Mouse (Mus musculus) neural tube, embryonic 10.5 days (tissue): ENCODE data around the gene Ripply1.
A peak's percentile ranks its signal among the peaks of the same experiment; 100 is the strongest.
"Not testable (repeated sequence)": the region's sequence is repeated elsewhere in the genome, so short reads cannot be mapped to it uniquely, and the experiment has no call there.

Experiments
- DNase-seq: peaks from one replicate; pipeline ENCODE4 v3.0.0-alpha.2; 2017; ENCODE audit warnings: low spot score; ENCODE audit errors: extremely low spot score

Ripply1 gene

GRCm38 (mm10) chrX:139781563-139781962, 590 bp downstream of the Ripply1 start:
- DNase-seq: no peak

GRCm38 (mm10) chrX:139780988-139781387, 1.2 kb downstream of the Ripply1 start:
- DNase-seq: no peak

GRCm38 (mm10) chrX:139779401-139779800, 2.8 kb downstream of the Ripply1 start:
- no peak for DNase-seq

GRCm38 (mm10) chrX:139778886-139779285, 3.3 kb downstream of the Ripply1 start:
- DNase-seq: no peak

- DNase-seq: no peak
Observed at GRCm38 (mm10) chrX:139777357-139777756, 4.8 kb downstream of the Ripply1 start.

- no peak for DNase-seq
Observed at GRCm38 (mm10) chrX:139775084-139775612, 7.0 kb downstream of the Ripply1 start.

- peak; percentile 53 for DNase-seq
Observed at GRCm38 (mm10) chrX:139774309-139775083, 7.7 kb downstream of the Ripply1 start.

GRCm38 (mm10) chrX:139769975-139770637, 12.0 kb downstream of the Ripply1 start:
- DNase-seq: no peak

- no peak for DNase-seq
Observed at GRCm38 (mm10) chrX:139762546-139762945, 19.6 kb downstream of the Ripply1 start.

- not testable (repeated sequence) for DNase-seq
Observed at GRCm38 (mm10) chrX:139758634-139759033, 23.5 kb downstream of the Ripply1 start.

- peak; percentile 37 for DNase-seq
Observed at GRCm38 (mm10) chrX:139751855-139752254, 30.3 kb downstream of the Ripply1 start.

- DNase-seq: no peak
Observed at GRCm38 (mm10) chrX:139737066-139737465, 45.1 kb downstream of the Ripply1 start.

- no peak for DNase-seq
Observed at GRCm38 (mm10) chrX:139730541-139730940, 51.6 kb downstream of the Ripply1 start.
